Mouse (Mus musculus) embryonic facial prominence, embryonic 10.5 days (tissue): Measurements from ENCODE around the gene Nudt22. TPM values are rescaled to one million over a fixed set of nuclear protein-coding genes. Genes with fewer than 3 reads are reported as not detected.
"Not testable (repeated sequence)": the region's sequence is repeated elsewhere in the genome, so short reads cannot be mapped to it uniquely, and the experiment has no call there.

Experiments used
- DNase-seq: peaks from one replicate; pipeline ENCODE4 v3.0.0-alpha.2; 2017; ENCODE audit warnings: low spot score
- H3K27ac ChIP-seq: fragments of 300-500 bp; sonication (generic); replicated peaks from 2 replicates; pipeline ENCODE4 v1.5.1; 2016; ENCODE audit warnings: mild to moderate bottlenecking
- H3K27me3 ChIP-seq: fragments of 300-500 bp; sonication (generic); replicated peaks from 2 replicates; pipeline ENCODE4 v1.6.1; 2016; ENCODE audit warnings: low read depth, mild to moderate bottlenecking; ENCODE audit not compliant: poor library complexity, severe bottlenecking
- H3K36me3 ChIP-seq: fragments of 300-500 bp; sonication (generic); replicated peaks from 2 replicates; pipeline ENCODE4 v1.6.1; 2016; ENCODE audit warnings: mild to moderate bottlenecking, moderate library complexity
- H3K4me1 ChIP-seq: fragments of 300-500 bp; sonication (generic); 2 replicates; pipeline ENCODE4 v1.6.1; 2016
- H3K4me3 ChIP-seq: fragments of 300-500 bp; sonication (generic); 2 replicates; pipeline ENCODE4 v1.5.1; 2016; ENCODE audit warnings: mild to moderate bottlenecking, moderate library complexity
- H3K9me3 ChIP-seq: fragments of 300-500 bp; sonication (generic); 2 replicates; pipeline ENCODE4 v1.6.1; 2016; ENCODE audit warnings: mild to moderate bottlenecking
- WGBS: fragments of 180-500 bp; shearing (Covaris S2); methylation state at CpG from one replicate; pipeline ENCODE4 v1.1.7; 2016; 5-methylcytosine and 5-hydroxymethylcytosine counted together
- polyA plus RNA-seq: library from polyadenylated mRNA; unstranded; fragments of >200 nt; fragmentation: Nextera tagmentation; extraction: Ambion mirVana; gene quantifications from 2 replicates; pipeline ENCODE4 v1.2.1, GENCODE M21; 2016

Gene Nudt22
- polyA plus RNA-seq, 1 experiment from 2014 or later, result 20.1 TPM

DNA sequence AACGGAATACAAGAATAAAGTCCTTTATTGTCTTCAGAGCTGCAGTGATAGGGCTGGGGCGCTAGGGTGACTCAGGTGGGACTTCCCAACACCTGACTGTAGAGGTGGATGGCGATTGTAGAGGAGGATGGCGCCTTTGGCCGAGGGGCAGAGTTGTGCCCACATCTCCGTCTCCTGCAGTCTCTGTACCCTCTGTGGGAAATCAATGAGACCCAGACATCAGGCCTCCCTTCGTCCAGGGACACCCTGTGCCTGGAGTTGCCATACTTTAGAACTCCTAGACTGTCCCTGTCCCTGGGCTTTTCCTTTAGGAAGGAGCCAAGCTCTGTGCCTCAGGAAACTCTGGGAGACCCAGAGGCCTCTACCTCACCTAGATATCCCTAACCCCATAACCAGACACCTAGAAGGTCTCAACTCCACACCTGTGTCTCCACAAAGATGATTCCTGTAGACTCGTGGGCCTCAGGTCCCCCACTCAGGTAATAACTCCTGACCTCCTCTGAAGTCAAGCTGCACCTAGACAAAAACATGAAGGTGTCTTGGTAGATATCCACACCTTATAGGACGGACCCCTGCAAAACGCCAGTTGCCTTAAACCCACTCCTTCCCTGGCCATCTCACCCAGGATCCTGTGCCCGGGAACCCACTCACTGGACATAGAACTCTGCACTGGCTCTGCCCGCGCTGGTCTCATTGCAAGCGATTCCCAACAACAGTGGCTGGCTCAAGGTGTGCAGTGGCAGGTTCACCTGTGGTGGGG is 2.7 kb downstream of the Nudt22 start:
- H3K9me3 ChIP-seq, result no peaks in the 10 kb centered on the region
- H3K4me1 ChIP-seq, result peaks cover 61% of the 10 kb centered on the region
- H3K27ac ChIP-seq, result peak overlapping the region; percentile 87
- H3K36me3 ChIP-seq, result peaks cover 8% of the 10 kb centered on the region
- whole genome bisulfite sequencing, result 59% methylated on average over 14 of the region's 14 CpGs
- peak overlapping the region; percentile 73 for H3K4me3 ChIP-seq
- DNase-seq, result no peak
- no peaks in the 10 kb centered on the region for H3K27me3 ChIP-seq

DNA sequence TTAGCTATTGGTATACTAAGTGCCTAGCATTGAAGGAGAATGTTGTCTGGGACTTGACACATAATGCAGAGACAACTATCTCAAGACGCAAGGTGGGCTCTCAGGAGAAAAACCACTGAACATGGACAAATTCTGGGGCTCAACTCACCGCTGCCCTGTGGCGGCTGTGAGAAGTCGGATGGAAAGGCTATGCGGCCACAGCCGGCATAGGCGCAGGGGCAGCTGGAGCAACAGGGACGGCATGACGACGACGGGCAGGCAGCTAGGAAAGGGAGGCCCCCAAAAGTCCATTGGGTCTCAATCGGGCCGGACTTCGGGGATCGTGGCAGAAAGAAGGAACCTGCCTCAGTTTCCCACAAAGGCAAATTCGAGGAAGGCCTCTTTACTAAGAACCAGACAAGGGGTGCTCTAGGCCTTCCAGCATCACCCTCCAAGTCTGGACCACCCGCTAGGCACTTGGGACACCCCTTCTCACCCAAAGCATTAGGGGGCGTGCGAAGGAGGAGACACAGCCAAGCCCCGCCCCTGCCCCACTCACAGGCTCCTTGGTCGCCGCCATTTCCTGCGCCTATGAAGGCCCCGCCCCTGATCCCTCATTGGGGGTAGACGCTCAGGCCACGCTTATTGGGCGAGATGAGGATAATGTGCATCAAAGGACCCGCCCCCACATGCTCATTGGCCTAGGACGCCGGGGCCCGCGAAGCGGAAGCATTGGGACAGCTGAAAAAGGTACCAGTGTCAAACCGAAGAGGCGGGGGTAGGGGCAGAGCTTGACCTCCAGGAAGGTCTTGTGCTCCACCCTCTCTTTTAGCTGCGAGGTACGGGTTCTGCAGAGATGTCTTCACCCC is 3.7 kb downstream of the Nudt22 start, which contains the start of gene Dnajc4:
TSS of gene Dnajc4 (minus strand) at position 562 of the 848 bp plus-strand sequence.
- 2% methylated on average over 37 of the region's 37 CpGs for WGBS
- Histone ChIP-seq H3K36me3 (0 out of 2 replicates have a peak, but pooled peaks cover 3% of the 10 kb centered on the region), H3K4me3 (peak within 1 kb of the TSS; percentile 73), H3K27me3 (no peaks in the 10 kb centered on the region), H3K27ac (peak within 1 kb of the TSS; percentile 87), H3K4me1 (peaks cover 66% of the 10 kb centered on the region), H3K9me3 (no peaks in the 10 kb centered on the region)
- DNase-seq, result peak; percentile 99

DNA sequence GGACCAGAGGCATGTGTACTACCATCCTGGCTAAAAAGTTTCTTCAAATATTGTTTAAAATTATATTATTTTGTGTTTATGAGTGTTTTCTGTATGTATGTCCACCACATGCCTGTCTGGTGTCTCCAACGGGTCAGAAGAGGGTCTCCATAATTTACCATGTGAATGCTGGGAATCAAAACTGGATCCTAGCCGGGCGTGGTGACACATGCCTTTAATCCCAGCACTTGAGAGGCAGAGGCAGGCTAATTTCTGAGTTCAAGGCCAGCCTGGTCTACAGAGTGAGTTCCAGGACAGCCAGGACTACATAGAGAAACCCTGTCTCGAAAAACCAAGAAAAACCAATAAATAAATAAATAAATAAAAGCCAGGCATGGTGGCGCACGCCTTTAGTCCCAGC is 4.8 kb downstream of the Nudt22 start:
- H3K27ac ChIP-seq, H3K9me3 ChIP-seq, H3K27me3 ChIP-seq, DNase-seq, H3K4me3 ChIP-seq, H3K36me3 ChIP-seq: not testable (repeated sequence)
- H3K4me1 ChIP-seq, result peaks cover 66% of the 10 kb centered on the region
- 91% methylated on average over 6 of the region's 6 CpGs for WGBS

DNA sequence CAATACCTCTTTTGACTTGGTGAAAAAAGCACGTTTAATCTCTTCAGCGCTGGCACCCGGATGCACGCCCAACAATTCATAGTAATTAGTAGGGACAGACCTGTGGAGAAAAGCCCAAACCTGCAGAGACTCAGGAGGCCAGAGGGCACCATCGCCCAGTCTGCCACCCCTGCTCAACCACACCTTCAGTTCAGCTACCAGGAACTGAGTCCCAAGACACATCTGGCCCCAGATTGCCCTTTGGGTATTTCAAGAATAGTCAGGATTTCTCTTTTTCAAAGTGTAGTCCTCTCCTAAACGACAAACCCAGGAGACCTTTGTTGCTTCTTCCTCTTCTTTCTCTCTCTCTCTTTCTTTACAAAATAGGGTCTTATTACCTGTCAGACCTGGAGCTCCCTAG is 5.2 kb downstream of the Nudt22 start:
- no peak for DNase-seq
- peaks cover 67% of the 10 kb centered on the region for H3K4me1 ChIP-seq

DNA sequence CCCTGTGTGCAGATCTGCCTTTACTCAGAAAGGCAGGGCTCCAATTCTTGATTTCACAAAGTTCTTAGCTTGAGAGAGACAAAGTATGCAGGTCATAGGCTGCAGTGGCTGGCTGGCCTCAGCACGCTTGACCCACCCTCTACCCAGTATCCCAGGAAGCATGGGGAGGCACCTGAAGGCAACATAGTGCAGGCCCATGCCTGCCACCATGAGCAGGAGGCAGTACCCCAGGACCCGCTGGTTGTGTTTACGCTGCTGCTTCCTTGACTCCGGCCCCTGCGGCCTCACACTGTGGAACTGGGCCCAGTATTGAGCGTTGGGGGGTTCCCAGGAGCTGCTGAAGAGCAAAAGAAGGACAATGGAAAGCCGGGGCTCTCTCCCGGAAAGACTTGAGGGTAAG is 6.7 kb downstream of the Nudt22 start:
- Histone ChIP-seq H3K36me3 (peaks cover 21% of the 10 kb centered on the region), H3K9me3 (no peaks in the 10 kb centered on the region), H3K4me3 (peak overlapping the region; percentile 14; the same call in 1 of the 2 replicates), H3K27ac (no peak overlapping the region), H3K27me3 (no peaks in the 10 kb centered on the region), H3K4me1 (peaks cover 53% of the 10 kb centered on the region)
- no peak for DNase-seq
- 89% methylated on average over 8 of the region's 8 CpGs for WGBS

More for the DNA sequence above, 5.2 kb downstream of the Nudt22 start:
- Histone ChIP-seq H3K4me3 (no peak overlapping the region), H3K9me3 (no peaks in the 10 kb centered on the region), H3K27me3 (no peaks in the 10 kb centered on the region), H3K36me3 (peaks cover 7% of the 10 kb centered on the region), H3K27ac (no peak overlapping the region)
- 86% methylated on average over 6 of the region's 6 CpGs for WGBS

DNA sequence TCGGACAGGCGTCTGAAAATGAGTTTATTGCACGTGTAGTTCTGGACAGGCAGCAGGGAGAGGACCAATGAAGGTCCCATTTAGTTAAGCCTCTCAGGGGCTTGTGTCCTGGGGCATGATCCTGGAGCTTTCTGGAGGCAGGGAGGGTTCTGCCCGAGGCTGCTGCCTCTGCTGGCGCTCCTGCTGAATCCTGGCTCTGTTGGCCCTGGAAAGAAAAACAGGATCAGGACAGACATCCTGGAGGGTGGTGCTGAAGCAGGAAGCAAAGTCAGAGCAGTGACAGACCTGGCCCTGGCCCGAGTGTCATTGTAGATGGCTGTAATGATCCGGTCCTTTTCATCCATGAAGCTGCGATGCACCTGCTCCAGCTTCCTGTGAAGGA is 8.0 kb downstream of the Nudt22 start:
- Histone ChIP-seq H3K36me3 (peaks cover 35% of the 10 kb centered on the region), H3K4me3 (peak overlapping the region; percentile 95), H3K27ac (peak overlapping the region; percentile 96), H3K4me1 (peaks cover 43% of the 10 kb centered on the region), H3K9me3 (no peaks in the 10 kb centered on the region), H3K27me3 (no peaks in the 10 kb centered on the region)
- DNase-seq, result no peak
- WGBS, result 5% methylated on average over 8 of the region's 8 CpGs

DNA sequence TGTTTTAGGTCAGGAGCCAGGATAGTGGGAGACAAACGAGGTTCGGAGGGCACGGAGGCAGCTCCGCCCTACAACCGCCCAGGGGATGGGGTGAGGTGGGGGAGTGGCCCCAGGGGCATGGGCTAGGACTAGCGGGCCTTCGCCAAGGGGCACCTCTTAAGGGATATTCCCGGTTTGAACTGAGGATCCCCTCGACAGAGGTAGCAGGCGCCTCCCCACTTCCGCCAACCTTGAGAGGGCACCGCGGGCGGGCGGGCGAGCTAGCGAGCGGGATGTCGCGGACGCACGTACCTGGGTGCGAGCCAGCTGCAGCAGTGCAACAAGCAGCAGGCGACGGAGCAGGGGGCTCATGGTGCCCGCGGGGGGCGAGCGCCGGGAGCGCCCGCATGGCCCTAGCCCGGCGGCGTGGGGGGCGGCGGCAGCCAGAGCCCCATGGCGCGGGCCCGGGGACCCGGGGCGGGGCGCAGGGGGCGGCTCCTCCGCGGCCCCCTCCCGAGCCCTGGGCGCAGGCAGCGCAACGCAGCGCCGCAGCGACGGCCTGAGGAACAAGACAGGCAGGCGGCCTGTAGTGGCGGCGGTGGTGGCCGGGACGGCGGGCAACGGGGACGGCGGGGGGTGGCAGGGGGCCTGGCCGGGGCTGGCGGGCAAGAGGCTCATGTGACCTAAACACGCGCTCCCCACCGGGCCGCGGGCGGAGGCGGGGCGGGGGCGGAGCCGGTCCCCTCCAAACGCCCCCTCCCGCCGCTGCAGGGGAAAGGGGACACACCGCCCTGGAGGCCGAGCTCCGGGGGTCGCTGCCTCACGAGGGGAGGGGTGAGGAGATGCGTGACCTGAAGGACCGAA is 8.6 kb downstream of the Nudt22 start, which contains the start of gene Vegfb:
TSS of gene Vegfb (minus strand) at position 591 of the 843 bp plus-strand sequence.
- Histone ChIP-seq H3K4me3 (peak within 1 kb of the TSS; percentile 95), H3K9me3 (no peaks in the 10 kb centered on the region), H3K27me3 (no peaks in the 10 kb centered on the region), H3K4me1 (peaks cover 37% of the 10 kb centered on the region), H3K27ac (peak within 1 kb of the TSS; percentile 96), H3K36me3 (peaks cover 41% of the 10 kb centered on the region)
- under 1% methylated on average over 85 of the region's 85 CpGs for WGBS
- peak; percentile 84 for DNase-seq

DNA sequence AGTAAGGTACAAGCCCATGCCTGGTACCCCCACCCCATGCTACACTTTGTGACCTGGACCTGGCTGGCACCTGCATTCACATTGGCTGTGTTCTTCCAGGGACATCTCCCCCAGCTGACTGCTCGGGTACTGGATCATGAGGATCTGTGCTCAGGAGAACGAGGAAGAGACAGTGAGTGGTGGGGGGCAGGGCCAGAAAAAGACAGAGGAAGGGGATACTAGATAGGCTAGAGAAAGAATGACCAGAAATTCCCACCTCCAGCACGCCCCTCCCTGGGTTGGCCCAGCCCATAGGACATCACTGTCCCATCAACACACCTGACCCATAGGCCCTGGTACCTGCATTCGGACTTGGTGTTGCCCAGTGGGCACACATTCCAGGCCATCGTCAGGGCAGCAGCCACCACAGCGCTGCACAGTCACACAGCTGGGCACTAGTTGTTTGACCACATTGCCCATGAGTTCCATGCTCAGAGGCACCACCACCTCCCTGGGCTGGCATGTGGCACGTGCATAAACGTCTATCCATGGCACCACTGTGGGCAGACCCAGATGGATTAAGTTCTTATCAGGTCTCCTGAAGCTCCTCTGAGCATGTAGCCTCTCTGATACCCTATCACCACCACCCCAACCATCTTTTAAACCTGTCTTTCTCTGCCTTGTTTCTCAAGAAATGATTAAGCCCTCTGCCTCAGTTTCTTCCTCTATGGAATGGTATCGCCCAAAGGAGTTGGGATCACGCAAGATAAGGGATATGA is 9.8 kb downstream of the Nudt22 start:
- DNase-seq, result no peak
- Histone ChIP-seq H3K36me3 (peaks cover 48% of the 10 kb centered on the region), H3K27me3 (no peaks in the 10 kb centered on the region), H3K27ac (peak overlapping the region; percentile 96), H3K4me1 (peaks cover 31% of the 10 kb centered on the region), H3K9me3 (no peaks in the 10 kb centered on the region), H3K4me3 (peak overlapping the region; percentile 95)
- 81% methylated on average over 10 of the region's 10 CpGs for WGBS

DNA sequence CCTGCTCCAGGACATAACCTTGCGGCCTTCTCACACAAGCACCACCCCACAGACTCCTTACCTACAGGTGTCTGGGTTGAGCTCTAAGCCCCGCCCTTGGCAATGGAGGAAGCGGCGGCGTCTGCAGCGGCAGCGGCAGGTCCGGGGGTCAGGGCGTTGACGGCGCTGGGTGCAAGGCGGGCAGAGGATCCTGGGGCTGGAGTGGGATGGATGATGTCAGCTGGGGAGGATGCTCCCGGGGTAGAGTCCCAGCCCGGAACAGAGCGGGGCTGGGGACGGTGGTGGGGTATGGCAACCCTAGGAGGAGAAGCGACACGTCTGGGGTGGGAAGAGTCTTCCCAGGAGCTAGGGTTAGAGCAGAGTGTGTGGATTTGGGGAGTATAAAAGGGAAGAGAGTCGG is 10.6 kb downstream of the Nudt22 start:
- no peak for DNase-seq
- H3K36me3 ChIP-seq, result peaks cover 48% of the 10 kb centered on the region
- WGBS, result 84% methylated on average over 19 of the region's 19 CpGs
- peak overlapping the region; percentile 30; the same call in 1 of the 2 replicates for H3K4me3 ChIP-seq
- H3K4me1 ChIP-seq, result peaks cover 37% of the 10 kb centered on the region
- H3K9me3 ChIP-seq, result no peaks in the 10 kb centered on the region
- no peak overlapping the region for H3K27ac ChIP-seq
- no peaks in the 10 kb centered on the region for H3K27me3 ChIP-seq

DNA sequence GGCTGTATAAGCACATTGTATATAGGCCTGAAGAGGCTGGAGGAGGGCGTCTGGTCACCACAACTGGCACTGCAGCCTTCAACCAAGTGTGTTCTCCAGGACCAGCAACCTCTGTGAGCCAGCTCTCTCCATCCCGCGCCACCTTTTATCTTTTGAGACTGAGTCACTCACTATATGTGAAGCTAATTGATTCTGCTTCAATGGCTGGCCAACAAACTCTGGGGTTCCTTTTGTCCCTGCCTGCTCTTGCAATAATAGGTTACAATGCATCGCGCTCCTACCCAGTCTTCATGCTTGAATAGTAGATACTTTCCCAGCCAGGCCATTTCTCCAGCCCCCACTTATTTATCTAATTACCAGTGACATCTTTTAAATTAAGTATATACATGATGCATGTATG is 12.3 kb downstream of the Nudt22 start:
- Histone ChIP-seq H3K27ac (no peak overlapping the region), H3K36me3 (peaks cover 50% of the 10 kb centered on the region), H3K9me3 (no peaks in the 10 kb centered on the region), H3K4me3 (0 out of 2 replicates have a peak overlapping the region, but pooled peaks have one; percentile 5), H3K27me3 (no peaks in the 10 kb centered on the region), H3K4me1 (peaks cover 48% of the 10 kb centered on the region)
- WGBS, result 82% methylated on average over 5 of the region's 5 CpGs
- DNase-seq, result no peak

DNA sequence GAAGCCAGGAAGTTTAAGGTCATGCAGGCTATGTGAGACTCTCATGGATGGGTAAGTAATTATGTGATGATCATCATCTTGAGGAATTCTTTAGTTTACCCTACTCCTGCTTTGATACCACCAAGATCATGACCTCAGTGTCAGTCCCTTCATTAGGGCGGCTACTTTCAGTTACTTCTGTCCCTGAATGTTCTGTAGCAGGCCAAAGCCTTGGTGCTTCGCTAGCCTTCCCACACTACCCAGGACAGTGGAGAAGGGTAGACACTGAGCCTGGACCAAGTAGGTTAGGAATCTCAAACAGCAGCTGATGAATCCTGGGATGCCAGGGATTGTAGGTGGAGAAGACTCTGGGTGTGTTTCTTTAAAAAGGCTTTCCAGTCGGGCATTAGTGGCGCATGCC is 14.5 kb downstream of the Nudt22 start:
- Histone ChIP-seq H3K4me3 (peak overlapping the region; percentile 92), H3K27me3 (no peaks in the 10 kb centered on the region), H3K27ac (no peak overlapping the region), H3K36me3 (peaks cover 72% of the 10 kb centered on the region), H3K9me3 (no peaks in the 10 kb centered on the region), H3K4me1 (peaks cover 50% of the 10 kb centered on the region)
- 92% methylated on average over 4 of the region's 4 CpGs for WGBS
- DNase-seq, result no peak
